In genomic region chr11:107586129-107586528, GRCm38 (mm10) we compare ENCODE assay signal across 5 mouse cellular contexts. TPM values are rescaled to one million over a fixed set of nuclear protein-coding genes. Genes with fewer than 3 reads are reported as not detected.
A peak's percentile ranks its signal among the peaks of the same experiment; 100 is the strongest.
DNase-seq lines count a peak whose midpoint lies in the region; TF ChIP-seq lines count a peak whose summit lies in the region.
"Not testable (repeated sequence)": the region's sequence is repeated elsewhere in the genome, so short reads cannot be mapped to it uniquely, and the experiment has no call there.

No protein-coding gene starts in this region.

- H3K9ac ChIP-seq in MEL (ENCODE audit: control insufficient read depth, low read depth, low read length, poor library complexity, severe bottlenecking) = not testable (repeated sequence)

- H3K79me2 ChIP-seq in MEL (ENCODE audit: control insufficient read depth, insufficient read depth, low read length, poor library complexity) = not testable (repeated sequence)

- not testable (repeated sequence) for TF ChIP-seq EP300 in MEL (IDR thresholded peaks at IDR 0.05; ENCODE audit: low read depth in 1 of 2, low read length in 2 of 2)

- H3K36me3 ChIP-seq in MEL (ENCODE audit: control insufficient read depth in 1 of 2, insufficient read depth in 2 of 2, low read length in 2 of 2); thymus, adult 2 months (ENCODE audit: control insufficient read depth, insufficient read depth, low read length): not testable (repeated sequence)

- DNase-seq in MEL (ENCODE audit: low read depth, low spot score) = peak; percentile 20
- DNase-seq in thymus, adult 2 months = not testable (repeated sequence)
- DNase-seq in thymus, postnatal 0 days (ENCODE audit: low spot score) = peak; percentile 67
- DNase-seq in thymus, postnatal 14 days = peak; percentile 54
- peak; percentile 59 for DNase-seq in thymus, postnatal 4 days

- H3K27me3 ChIP-seq in MEL (ENCODE audit: control insufficient read depth in 1 of 2, insufficient read depth in 2 of 2, low read length in 2 of 2); thymus, adult 2 months (ENCODE audit: control insufficient read depth, insufficient read depth, low read length): not testable (repeated sequence)

- TF ChIP-seq POLR2A in MEL (IDR thresholded peaks at IDR 0.05; ENCODE audit: control insufficient read depth in 1 of 2, insufficient read depth in 1 of 2, low read depth in 1 of 2, low read length in 2 of 2, poor library complexity in 1 of 2); thymus, adult 2 months (IDR thresholded peaks at IDR 0.05; ENCODE audit: control insufficient read depth, extremely low read depth, insufficient read depth, low read length, poor library complexity): not testable (repeated sequence)

- TF ChIP-seq RAD21 in MEL (IDR thresholded peaks at IDR 0.05; ENCODE audit: low read depth, low read length) = not testable (repeated sequence)

- H3K4me1 ChIP-seq in MEL (ENCODE audit: control insufficient read depth in 1 of 2, insufficient read depth in 2 of 2, low read length in 2 of 2) = not testable (repeated sequence)
- H3K4me1 ChIP-seq in thymus, adult 2 months (replicated peaks; ENCODE audit: control insufficient read depth, insufficient read depth, low read length) = peaks cover 39% of the 10 kb centered on the region

- TF ChIP-seq CTCF in MEL (IDR thresholded peaks at IDR 0.05 in 2 of 3, conservative IDR thresholded peaks at IDR 0.05 in 1 of 3; ENCODE audit: control insufficient read depth in 1 of 3, insufficient read depth in 1 of 3, low read depth in 2 of 3, low read length in 3 of 3, poor library complexity in 1 of 3, severe bottlenecking in 1 of 3); thymus, adult 2 months (IDR thresholded peaks at IDR 0.05; ENCODE audit: borderline replicate concordance, control insufficient read depth, extremely low read depth, insufficient read depth, low read length, poor library complexity): not testable (repeated sequence)

- H3K9me3 ChIP-seq in MEL (replicated peaks; ENCODE audit: insufficient read depth, low read length) = not testable (repeated sequence)

- not testable (repeated sequence) for H3K27ac ChIP-seq in MEL (ENCODE audit: control insufficient read depth, low read depth, low read length)
- peak overlapping the region; percentile 85 for H3K27ac ChIP-seq in thymus, adult 2 months (ENCODE audit: control insufficient read depth, insufficient read depth, low read length)

- 8% methylated on average over 5 of the region's 5 CpGs for WGBS in thymus, adult 2 months

- H3K4me3 ChIP-seq in MEL (ENCODE audit: control insufficient read depth in 1 of 2, insufficient read depth in 1 of 2, low read depth in 2 of 2, low read length in 2 of 2); thymus, adult 2 months (ENCODE audit: control insufficient read depth, insufficient read depth, low read length): not testable (repeated sequence)

TF ChIP-seq in MEL, 35 proteins besides CTCF, POLR2A, EP300 and RAD21:
- 0 out of 2 replicates have a peak, but pooled peaks have one; percentile 32 for TF ChIP-seq ETS1 (IDR thresholded peaks at IDR 0.05; ENCODE audit: low read depth, low read length)
- TF ChIP-seq GATA1 (IDR thresholded peaks at IDR 0.05; ENCODE audit: low read depth, low read length) = peak; percentile 42
- TF ChIP-seq ZNF384 (IDR thresholded peaks at IDR 0.05; ENCODE audit: low read depth, low read length) = peak; percentile 52; the same call in 1 of the 2 replicates

RNA-seq across cellular contexts. Expression of gene Helz, which starts 38.4 kb away (rescaled TPM):
- total RNA-seq in MEL (2012; rRNA removed) = 15.1 and 16.0 TPM in 2 replicates
- 10 to 100 TPM; 39.9 to 41.0 TPM for polyA plus RNA-seq in MEL (2012; ENCODE audit: insufficient read depth in 1 of 2, insufficient read length in 2 of 2, low read depth in 1 of 2, low replicate concordance in 2 of 2, missing spikeins in 1 of 2)
- polyA plus RNA-seq in thymus, adult 2 months (2012; rRNA removed) = 66.9 and 82.2 TPM in 2 replicates
- polyA plus RNA-seq in thymus, postnatal 0 days (2015; fragmentation: Nextera tagmentation; extraction: Ambion mirVana) = 20.5 and 24.1 TPM in 2 replicates
